Mouse (Mus musculus) cerebellum, postnatal 25 days (tissue): Measurements from ENCODE around the gene Ttll10.
A peak's percentile ranks its signal among the peaks of the same experiment; 100 is the strongest.

ENCODE experiments used
- DNase-seq, 2 experiments: peaks; one replicate each; pipeline ENCODE4 v3.0.0; 2021; ENCODE audit warnings: mixed read lengths in 2 of 2

The Ttll10 gene

GRCm38 (mm10) chr4:156059261-156059660 is at the start of gene Ttll10:
Ttll10 (minus strand) TSS chr4:156059414.
- DNase-seq: no peak

GRCm38 (mm10) chr4:156103342-156103741 is 44.1 kb upstream of the Ttll10 start:
- DNase-seq: no peak

GRCm38 (mm10) chr4:156101481-156101903 is 42.3 kb upstream of the Ttll10 start:
- DNase-seq: no peak

GRCm38 (mm10) chr4:156100501-156100900 is 41.3 kb upstream of the Ttll10 start:
- DNase-seq: no peak

GRCm38 (mm10) chr4:156099427-156099826 is 40.2 kb upstream of the Ttll10 start:
- no peak for DNase-seq

GRCm38 (mm10) chr4:156097770-156098366 is 38.7 kb upstream of the Ttll10 start:
- DNase-seq: no peak

- DNase-seq: no peak
Measured at GRCm38 (mm10) chr4:156096191-156096590, 37.0 kb upstream of the Ttll10 start.

- DNase-seq: no peak
Measured at GRCm38 (mm10) chr4:156093758-156094157, 34.5 kb upstream of the Ttll10 start.

GRCm38 (mm10) chr4:156092765-156093164 is 33.6 kb upstream of the Ttll10 start:
- DNase-seq: no peak

GRCm38 (mm10) chr4:156091236-156091635 is 32.0 kb upstream of the Ttll10 start:
- no peak for DNase-seq

- DNase-seq: no peak
Measured at GRCm38 (mm10) chr4:156087398-156088087, 28.3 kb upstream of the Ttll10 start.

GRCm38 (mm10) chr4:156085256-156085655 is 26.0 kb upstream of the Ttll10 start:
- no peak for DNase-seq

- DNase-seq: no peak
Measured at GRCm38 (mm10) chr4:156084096-156084879, 25.1 kb upstream of the Ttll10 start.

GRCm38 (mm10) chr4:156083348-156083747 is 24.1 kb upstream of the Ttll10 start:
- peak in 1 of 2 experiments; percentile 38 for DNase-seq

- no peak for DNase-seq
Measured at GRCm38 (mm10) chr4:156082621-156083234, 23.5 kb upstream of the Ttll10 start.

GRCm38 (mm10) chr4:156077499-156078301 is 18.5 kb upstream of the Ttll10 start:
- peak; percentile 68 to 82 for DNase-seq

GRCm38 (mm10) chr4:156076911-156077382 is 17.7 kb upstream of the Ttll10 start:
- no peak for DNase-seq

- no peak for DNase-seq
Measured at GRCm38 (mm10) chr4:156070716-156071115, 11.5 kb upstream of the Ttll10 start.

- no peak for DNase-seq
Measured at GRCm38 (mm10) chr4:156070276-156070675, 11.1 kb upstream of the Ttll10 start.

- no peak for DNase-seq
Measured at GRCm38 (mm10) chr4:156069701-156070100, 10.5 kb upstream of the Ttll10 start.

GRCm38 (mm10) chr4:156067256-156067949 is 8.2 kb upstream of the Ttll10 start:
- no peak for DNase-seq
